Mouse (Mus musculus): ENCODE data around the gene Wwox.

Wwox gene

GRCm38 (mm10) chr8:115133711-115134218 lies 694.3 kb downstream of the Wwox start:
- no peak for DNase-seq

GRCm38 (mm10) chr8:115136888-115137287 lies 697.4 kb downstream of the Wwox start:
- DNase-seq = no peak

GRCm38 (mm10) chr8:115141614-115142013 lies 702.2 kb downstream of the Wwox start:
- DNase-seq = no peak

DNA sequence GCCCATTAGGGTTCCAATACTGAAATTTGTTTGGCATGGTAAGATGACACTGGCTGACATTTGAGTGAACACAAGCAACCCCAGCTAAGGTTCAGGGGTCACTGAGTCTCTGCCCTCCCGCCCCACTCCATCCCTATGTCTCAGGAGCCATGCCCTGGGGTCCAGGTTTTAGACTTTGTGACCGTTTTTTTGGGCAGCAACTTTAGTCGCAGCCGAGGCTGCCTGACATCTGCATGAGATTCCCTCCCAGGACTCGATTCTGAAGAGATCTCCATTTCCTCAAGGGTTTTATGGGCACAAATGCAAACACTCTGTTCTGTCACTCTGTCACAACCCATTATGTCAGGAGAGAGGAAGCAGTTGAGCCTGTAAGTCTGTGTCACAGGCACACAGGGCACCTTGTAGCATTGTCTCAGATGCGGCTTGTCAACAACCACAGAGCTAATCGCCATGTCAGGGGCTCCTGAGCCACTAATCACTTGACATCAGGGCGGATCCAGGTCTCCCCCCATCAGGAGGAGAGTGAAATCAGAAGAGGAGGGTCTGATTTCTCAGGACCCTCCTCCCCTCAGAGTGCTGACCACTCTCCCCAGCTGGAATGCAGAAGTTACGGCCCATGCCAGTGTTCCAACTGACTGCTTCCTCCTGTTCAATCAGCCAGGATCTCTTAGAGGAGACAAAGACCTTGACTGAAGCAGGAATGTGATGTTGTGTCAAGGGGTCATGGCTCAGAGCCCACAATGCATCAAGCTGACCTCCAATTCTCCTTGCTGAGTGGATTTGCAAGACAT lies 704.3 kb downstream of the Wwox start:
- peak; percentile 53 for DNase-seq

DNA sequence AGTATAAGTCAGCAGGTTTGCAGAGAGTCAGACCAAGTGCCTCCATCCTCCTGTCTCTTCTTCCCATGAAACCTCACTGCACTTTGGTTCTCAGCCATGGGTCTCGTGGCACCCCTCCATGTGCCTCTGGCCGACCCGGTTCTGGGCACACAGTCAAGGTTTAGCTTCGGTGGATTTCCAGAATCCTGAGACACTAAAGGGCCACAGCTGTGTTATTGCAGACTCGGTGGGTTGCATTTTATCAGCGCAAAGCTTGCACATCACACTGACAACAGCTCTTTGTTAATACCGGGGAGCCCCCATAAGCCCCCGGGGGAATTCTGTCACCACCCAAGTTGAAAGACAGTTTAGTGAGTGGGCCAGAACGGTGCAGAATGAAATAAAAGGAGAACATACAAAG lies 707.6 kb downstream of the Wwox start:
- no peak for DNase-seq

- DNase-seq = no peak
Observed at GRCm38 (mm10) chr8:115150446-115151109, 711.1 kb downstream of the Wwox start.

- no peak for DNase-seq
Observed at GRCm38 (mm10) chr8:115151416-115151815, 712.0 kb downstream of the Wwox start.

- DNase-seq = no peak
Observed at GRCm38 (mm10) chr8:115154096-115154495, 714.6 kb downstream of the Wwox start.

DNA sequence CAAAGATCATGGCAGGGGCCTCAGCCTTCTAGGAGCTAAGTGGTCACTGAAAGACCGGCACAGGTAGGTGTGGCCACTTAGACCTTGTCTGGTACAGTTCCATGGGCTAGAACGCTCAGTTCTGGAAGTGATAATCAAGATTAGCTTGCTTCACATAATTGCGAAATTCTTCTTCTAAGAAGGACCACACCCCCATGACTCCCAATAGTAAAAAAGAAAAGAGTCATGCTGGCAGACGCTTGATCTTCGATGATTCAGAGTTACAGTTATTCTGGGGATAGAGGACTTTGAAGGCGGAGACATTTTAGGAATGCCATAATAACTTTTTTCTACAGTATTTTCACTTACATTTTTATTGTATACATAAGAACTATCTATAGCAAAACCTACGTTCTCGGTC lies 716.7 kb downstream of the Wwox start:
- no peak for DNase-seq

GRCm38 (mm10) chr8:115157977-115158720 lies 718.7 kb downstream of the Wwox start:
- DNase-seq = no peak

DNA sequence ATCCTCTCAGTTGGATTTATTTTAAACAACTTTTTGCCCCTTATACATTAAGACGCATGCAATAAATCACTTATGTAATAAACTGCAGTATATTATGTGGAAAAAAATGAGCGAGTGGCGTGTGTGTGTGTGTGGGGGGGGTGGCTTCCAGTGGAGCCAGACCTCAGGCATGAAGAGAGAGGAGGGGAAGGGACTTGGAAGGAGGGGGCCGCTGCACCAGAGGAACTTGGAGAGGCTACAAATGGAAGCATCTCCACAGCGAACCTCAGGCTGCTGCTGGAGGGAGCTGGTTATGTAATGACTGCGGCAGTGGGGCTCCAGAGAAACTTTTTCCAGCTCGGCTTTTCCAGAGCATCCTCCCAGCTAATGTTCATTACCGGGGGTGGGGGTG lies 719.3 kb downstream of the Wwox start:
- DNase-seq = no peak

GRCm38 (mm10) chr8:115159208-115159607 lies 719.8 kb downstream of the Wwox start:
- no peak for DNase-seq

DNA sequence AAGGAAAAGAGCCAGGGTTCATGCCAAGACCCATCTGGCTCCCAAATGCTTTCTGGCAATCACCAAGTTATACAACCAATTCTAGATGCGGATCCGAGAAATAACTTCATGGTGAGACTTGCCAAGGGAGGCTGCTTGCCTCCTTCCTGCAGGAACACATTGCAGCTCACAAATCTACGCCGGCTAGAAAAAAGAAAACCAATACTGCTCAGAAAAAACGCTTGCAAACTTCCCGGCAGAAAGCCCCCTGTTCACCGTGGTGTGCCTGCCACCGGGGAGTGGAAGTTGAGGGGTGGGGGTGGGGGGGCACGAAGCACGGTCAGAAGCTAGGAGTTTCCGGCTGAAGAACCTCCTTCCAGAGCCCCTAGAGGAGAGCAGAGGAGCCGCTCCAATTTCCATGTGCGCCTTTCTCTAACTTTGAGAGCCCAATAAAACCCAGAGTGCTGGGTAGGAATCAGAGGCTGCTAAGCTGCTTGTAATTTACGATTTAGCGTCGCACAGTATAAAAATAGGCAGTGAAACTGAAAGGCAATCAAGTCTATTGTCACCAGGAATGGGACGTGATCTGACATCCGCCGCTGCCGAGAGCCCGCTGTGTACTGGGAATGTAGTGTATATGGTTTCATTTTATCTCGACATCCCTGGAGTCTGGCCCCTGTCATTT lies 720.4 kb downstream of the Wwox start:
- peak; percentile 55 for DNase-seq

GRCm38 (mm10) chr8:115160407-115160806 lies 721.0 kb downstream of the Wwox start:
- no peak for DNase-seq

GRCm38 (mm10) chr8:115161520-115161919 lies 722.1 kb downstream of the Wwox start:
- no peak for DNase-seq

DNA sequence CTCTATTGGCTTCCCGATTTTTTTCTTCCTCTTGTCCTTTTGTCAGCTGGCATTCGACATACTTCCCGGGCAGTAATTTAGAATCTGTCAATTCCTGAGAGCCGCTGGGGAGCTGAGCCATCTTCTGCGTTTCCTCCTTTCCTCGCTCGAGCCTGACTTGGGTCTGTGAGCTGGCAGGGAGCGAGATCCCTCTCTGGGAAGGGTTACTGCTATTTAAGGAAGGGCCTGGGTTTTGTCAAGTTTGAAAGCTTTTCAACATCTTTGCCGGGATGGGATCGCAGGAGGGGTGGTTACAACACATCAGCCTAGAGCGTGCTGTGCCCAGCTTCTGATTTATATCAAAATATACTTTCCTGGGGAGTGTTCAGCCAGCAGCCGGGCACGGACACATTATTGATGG lies 725.4 kb downstream of the Wwox start:
- DNase-seq = no peak

DNA sequence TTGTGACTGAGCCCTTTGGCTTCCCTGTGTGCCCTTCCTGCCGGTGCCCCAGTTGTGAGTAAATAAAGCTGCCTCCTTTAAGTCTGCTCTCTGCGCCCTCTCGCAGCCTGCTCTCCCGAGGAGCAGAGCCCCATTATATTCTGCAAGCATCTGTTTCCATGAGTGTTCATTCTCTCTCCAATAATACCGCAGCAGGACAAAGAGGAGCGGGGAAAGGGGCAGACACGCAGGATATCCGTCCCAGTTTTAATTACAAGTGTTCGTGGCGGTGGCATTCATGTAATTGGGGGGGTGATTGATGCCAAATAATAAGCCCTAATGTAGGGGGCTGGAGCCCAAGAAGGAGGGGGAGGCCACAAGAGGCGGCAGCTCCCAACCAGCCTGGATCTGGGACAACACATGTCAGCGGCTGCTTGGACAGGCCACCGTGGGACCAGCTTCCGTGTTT lies 734.2 kb downstream of the Wwox start:
- DNase-seq = no peak

DNA sequence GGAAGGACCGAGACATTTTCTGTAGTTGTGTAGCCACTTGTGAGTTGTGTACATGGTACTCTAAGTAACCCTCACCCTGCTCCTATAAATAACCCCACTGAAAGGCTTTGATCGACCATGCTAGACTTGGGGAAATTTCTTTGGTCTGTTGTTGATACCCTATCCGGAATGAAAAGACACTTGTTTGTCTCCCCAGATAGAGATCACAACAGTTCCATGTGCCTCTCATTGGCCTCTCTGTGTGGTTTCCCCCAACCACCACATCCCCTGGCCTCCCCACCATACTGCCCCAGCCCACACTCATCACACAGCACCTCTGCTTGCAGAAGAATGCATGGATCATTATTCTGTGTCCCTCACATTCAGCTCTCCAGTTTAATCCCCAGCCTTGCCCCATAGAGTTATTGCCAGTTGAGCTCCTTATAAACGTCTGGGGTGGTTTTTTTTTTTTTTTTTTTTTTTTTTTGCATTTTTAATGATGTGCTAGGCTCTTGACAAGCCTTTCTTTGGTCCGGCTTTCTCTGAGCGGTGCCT lies 746.0 kb downstream of the Wwox start:
- DNase-seq = no peak

- peak; percentile 72 for DNase-seq
Observed at GRCm38 (mm10) chr8:115186121-115186811, 746.8 kb downstream of the Wwox start.

DNA sequence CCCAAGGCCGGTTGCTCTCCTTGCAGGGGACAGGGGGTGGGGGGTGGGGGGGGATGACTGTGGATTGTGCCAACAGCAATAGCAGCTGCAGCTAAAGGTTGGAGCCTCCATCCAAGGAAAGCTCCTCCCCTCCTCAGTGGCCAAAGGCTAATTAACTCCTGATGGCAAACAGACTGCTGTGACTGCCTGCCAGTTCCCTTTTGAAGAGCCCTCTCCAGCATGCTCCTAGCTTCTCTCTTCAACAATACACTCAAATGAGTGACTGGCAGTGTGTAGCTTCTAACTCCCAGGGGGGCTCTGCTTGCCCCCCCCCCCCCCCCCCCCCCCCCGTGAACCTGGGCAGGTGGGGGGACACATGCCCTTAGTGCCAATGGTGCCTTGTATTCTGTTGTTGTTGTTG lies 747.4 kb downstream of the Wwox start:
- DNase-seq = peak; percentile 62

GRCm38 (mm10) chr8:115188446-115188845 lies 749.0 kb downstream of the Wwox start:
- DNase-seq = no peak

GRCm38 (mm10) chr8:115189836-115190235 lies 750.4 kb downstream of the Wwox start:
- DNase-seq = no peak
